Mouse (Mus musculus) CD4-positive helper T cell, adult 2 months (primary cell): ENCODE measurements around the gene Emc9.
A peak's percentile ranks its signal among the peaks of the same experiment; 100 is the strongest.

Source experiments
- DNase-seq: peaks from one replicate; pipeline ENCODE4 v3.0.0-alpha.2; 2012; ENCODE audit warnings: low read depth, missing footprints, low spot score

Emc9 gene

GRCm38 (mm10) chr14:55560202-55561073 is 24.7 kb downstream of the Emc9 start, which contains the start of gene A730061H03Rik:
A730061H03Rik (minus strand) TSS chr14:55560406.
- DNase-seq, result peak; percentile 99

GRCm38 (mm10) chr14:55559799-55560201 is 25.3 kb downstream of the Emc9 start, which contains the start of gene Dcaf11:
Dcaf11 (plus strand) TSS chr14:55560006.
- peak; percentile 90 for DNase-seq

GRCm38 (mm10) chr14:55558740-55559448 is 26.2 kb downstream of the Emc9 start:
- no peak for DNase-seq

DNA sequence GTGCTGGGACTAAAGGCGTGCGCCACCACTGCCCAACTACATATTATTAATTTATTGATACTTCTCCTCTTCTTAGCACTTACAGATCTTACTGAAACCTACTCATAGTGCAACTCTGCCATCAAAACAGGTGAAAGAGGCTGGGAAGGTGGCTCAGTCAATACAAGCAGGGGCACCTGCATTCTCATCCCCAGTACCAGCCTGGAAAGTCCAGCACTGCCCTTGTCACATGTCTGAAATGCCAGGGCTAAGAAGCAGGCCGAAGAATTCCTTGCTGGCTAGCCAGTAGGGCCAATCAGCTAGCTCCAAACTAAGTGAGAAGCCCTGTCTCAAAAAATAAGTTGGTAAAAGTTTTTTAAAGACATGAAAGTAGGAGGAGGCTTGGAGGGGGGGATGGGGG is 27.5 kb downstream of the Emc9 start:
- DNase-seq, result no peak

DNA sequence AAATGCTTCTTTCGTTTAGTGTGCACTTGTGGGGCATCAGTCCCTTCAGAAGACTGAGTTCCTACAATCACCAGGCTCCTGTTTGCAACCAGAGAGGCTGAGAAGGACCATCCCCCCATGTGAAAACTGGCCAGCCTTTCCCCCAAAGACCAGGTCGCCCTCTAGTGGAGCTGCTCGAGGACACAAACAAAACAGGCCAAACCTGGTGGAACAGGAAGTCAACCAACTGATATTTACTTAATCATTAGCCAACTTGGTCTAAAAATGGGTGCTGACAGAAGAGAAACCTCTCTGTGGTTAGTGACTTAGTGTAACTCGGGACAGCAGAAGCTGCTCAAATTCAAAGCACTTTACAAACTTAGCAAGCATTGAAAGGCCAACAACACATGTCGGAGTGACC is 28.1 kb downstream of the Emc9 start:
- peak; percentile 77 for DNase-seq

DNA sequence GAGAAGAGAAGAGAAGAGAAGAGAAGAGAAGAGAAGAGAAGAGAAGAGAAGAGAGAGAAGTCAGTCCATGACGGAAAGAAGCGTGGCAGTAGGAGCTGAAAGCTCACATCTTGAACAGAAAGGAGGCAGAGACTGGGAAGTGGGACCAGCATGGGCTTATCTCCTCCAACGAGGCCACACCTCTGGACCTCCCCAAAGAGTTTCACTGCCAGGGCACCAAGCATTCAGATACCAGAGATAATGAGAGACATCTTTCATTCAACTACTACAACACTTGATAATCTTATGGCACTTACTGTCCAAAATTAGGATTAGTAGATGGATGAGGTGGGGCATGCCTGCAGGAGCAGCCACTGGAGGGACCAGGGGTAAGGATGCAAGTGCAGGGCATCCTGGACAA is 29.3 kb downstream of the Emc9 start:
- DNase-seq, result no peak

GRCm38 (mm10) chr14:55554635-55555034 is 30.5 kb downstream of the Emc9 start:
- no peak for DNase-seq

DNA sequence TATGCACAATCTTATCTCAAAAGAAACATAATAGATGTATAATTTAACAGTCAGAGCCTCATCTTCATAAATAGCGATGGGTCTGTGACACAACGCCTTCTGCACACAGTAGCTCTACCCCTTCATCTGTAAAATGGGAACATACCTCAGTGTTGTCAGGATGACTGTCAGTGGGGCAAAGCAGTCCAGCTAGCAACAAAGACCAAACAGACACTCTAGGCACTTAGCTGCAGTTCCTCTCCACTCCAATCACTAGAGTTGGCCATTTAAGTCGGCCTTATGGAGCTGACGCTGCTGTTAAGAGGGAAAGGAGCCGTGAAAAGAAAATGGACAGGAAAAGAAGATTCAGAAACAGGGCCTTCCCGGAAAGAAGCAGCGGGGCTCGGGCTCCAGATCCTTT is 33.3 kb downstream of the Emc9 start:
- no peak for DNase-seq

DNA sequence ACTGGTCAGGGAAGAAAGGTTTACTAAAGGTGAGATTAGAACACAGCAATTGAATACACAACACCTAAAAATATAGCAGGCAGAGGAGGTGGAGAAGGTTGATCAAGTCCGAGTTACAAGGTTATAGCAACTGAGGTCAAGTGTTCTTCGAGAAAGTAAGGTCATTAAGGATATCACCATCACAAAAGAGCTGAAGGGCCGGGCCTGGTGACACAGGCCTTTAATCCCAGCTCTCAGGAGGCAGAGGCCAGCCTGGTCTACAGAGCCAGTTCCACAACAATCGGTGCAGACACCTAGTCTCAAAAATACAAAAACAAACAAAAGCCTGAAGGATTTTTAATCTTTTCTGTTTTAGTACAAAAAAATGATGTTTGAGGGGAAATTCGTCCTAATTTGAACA is 33.8 kb downstream of the Emc9 start:
- DNase-seq, result no peak

DNA sequence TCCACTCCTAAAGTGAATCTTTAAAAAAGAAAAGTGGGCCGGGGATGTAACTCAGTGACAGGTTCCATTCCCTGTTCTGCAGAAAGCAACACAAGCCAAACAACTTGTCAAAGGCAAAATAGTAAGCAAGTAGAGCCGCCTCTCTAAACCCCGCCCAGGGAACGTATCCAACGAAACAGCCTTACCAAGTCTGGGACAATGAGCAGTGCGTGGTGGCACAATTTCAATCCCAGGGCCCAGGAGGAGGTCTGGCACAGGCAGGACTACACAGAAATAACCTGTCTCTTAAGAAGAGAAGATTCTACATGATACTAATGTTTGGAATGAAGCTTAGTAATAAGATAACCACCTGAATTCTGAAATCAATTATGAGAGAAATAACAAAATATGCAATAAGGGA is 34.9 kb downstream of the Emc9 start:
- DNase-seq, result no peak

DNA sequence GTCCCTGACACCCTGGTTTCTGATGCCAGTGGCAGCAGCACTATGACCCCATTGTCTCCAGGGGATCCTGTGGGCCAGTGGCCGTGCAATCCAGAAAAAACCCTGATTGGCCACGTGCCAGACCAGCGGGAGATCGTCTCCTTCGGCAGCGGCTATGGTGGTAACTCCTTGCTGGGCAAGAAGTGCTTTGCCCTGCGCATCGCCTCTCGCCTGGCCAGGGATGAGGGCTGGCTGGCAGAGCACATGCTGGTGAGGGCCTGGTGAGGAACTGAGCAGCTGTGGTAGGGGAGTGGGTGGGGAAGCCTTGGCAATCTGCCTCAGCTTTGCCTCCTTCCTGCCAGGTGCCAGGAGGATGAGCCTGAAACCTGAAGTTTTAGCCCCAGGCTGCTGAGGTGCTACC is 40.8 kb downstream of the Emc9 start:
- no peak for DNase-seq

DNA sequence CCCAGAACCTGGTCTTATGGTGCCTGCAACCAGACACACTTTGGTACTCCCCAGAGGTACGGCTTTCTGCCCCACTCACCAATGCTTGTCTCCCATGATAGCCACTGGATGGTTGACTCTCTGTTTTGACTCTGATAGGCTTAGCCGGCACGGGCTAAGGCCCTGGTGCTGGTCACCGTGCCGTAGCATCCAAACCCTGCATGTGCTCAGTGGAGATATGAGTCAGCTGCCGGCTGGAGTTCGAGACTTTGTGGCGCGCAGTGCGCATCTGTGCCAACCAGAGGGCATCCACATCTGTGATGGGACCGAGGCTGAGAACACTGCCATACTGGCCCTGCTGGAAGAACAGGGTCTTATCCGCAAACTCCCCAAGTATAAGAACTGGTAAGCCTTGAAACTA is 42.8 kb downstream of the Emc9 start:
- no peak for DNase-seq

DNA sequence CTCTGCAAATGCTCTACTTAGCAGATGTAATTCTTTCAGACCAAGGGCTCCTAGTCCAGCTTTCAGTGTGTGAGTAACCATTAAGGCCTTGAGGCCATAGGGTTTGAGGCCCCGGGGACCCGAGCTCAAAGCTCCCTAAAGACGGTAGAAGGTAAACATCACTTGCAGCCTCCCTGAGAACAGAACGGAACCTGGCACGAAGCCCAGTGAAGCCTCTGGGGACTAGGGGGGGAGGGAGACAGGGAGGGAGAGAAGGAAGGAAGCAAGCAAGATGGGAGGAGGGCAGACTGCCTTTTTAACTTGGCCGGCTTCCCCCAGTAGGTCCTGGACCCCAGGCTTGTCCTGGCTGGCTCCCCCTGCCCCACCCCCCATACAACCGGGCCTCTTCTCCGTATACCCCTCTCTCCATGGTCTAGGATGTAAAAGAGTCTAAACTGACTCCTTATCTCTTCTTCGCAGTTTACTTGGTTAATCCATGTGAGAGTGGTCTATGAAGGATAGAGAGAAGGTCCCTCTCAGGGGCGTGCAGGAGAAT is 44.2 kb downstream of the Emc9 start:
- DNase-seq, result peak; percentile 61

DNA sequence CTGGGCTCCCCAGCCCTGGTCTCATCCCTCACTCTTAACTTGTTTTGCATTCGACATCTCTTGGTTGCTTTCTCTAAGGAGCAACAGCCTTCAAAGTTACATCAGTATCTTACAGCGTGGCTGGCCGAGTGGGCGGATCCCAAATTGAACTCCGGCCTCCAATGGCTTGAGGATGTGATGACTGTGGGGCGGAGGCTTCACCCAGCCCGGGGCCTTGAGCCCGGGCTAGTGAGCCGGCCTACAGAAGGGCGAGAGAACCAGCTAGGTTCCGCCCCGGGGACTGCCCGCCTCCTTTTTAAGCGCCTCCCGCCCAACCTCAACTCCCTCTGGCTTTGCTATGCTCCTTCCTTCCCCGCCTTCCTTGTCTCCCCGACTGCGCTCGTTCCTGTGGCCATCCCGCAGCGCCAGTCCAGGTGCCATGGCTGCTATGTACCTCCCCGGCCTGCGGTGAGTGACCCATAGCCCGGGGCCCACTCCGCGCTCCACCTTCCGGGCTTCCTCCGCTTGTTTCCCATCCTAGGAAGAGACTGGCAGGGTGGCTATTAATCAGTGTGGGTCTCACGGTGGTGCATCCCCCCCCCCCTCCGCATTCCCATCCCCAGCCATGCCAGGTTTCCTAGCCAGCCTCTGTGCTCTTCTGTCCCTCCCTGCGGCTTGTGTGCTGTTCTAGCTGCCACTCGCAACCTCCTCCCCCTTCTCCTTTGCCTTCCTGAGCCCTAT is 44.9 kb downstream of the Emc9 start, which contains the start of gene Pck2:
TSS of gene Pck2 (plus strand) at position 200 of the 720 bp plus-strand sequence.
- DNase-seq, result peak; percentile 71

DNA sequence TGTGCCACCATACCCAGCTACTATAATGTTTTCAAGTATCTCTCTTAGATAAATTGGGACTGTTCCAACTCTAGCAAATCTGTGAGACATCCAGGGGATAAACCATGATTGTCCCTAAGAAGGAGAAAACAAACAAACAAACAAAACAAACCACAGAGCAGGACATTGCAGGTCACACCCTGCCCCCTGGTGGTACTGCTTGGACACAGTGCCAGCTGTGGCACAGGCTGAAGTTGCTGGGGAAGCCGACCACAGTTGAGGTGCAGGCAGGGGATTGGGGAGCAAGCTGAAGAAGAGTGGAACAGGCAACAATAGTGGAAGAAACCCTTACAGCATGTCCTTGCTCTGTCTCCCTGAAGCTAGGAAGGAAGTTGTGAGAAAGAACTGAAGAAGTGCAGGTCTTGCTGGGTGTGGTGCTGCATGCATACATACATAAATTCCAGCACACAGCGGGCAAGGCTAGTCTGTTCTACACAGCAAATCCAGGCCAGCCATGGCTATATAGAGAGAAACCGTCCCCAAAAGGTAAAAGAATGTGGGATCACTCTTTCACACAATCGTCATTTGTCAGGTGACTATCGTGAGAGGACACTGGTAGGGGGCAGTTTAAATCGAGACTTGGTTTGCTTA is 48.9 kb downstream of the Emc9 start:
- peak; percentile 34 for DNase-seq
